Mouse (Mus musculus): ENCODE data around the gene Lrp5. TPM values are rescaled to one million over a fixed set of nuclear protein-coding genes. Genes with fewer than 3 reads are reported as not detected.
A peak's percentile ranks its signal among the peaks of the same experiment; 100 is the strongest.

Gene Lrp5
- polyA plus RNA-seq, 1 experiment: 35.9 TPM

DNA sequence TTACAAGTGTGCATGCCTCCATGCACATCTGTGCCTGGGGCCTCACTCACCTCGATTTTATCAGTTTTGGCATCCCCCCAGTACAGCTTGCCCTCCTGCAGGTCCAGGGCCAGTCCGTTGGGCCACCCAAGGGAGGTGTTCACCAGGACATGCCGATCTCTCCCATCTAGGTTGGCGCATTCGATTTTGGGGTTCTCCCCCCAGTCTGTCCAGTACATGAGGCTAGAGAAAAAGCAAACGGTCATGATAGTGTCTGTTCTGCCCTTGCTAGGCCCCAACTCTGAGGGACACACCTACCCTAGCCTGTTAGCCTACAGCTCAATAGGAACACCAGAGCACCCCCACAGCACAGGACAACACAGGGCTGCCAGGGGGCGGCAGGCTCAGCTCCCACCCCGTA is 58.1 kb downstream of the Lrp5 start:
- Histone ChIP-seq H3K27ac (ENCODE audit: control insufficient read depth, insufficient read depth, low read length) (no peak overlapping the region), H3K27me3 (ENCODE audit: control insufficient read depth, insufficient read depth, low read length) (no peaks in the 10 kb centered on the region), H3K4me1 (replicated peaks; ENCODE audit: control insufficient read depth, insufficient read depth, low read length) (no peaks in the 10 kb centered on the region), H3K4me3 (ENCODE audit: control insufficient read depth, insufficient read depth, low read length) (no peak overlapping the region), H3K36me3 (ENCODE audit: control insufficient read depth, insufficient read depth, low read length) (peaks cover 8% of the 10 kb centered on the region)
- DNase-seq: no peak
- TF ChIP-seq CTCF (IDR thresholded peaks at IDR 0.05; ENCODE audit: borderline replicate concordance, control insufficient read depth, extremely low read depth, insufficient read depth, low read length, poor library complexity) (no peak), POLR2A (IDR thresholded peaks at IDR 0.05; ENCODE audit: control insufficient read depth, extremely low read depth, insufficient read depth, low read length, poor library complexity) (no peak)
- 98% methylated on average over 8 of the region's 8 CpGs for WGBS

DNA sequence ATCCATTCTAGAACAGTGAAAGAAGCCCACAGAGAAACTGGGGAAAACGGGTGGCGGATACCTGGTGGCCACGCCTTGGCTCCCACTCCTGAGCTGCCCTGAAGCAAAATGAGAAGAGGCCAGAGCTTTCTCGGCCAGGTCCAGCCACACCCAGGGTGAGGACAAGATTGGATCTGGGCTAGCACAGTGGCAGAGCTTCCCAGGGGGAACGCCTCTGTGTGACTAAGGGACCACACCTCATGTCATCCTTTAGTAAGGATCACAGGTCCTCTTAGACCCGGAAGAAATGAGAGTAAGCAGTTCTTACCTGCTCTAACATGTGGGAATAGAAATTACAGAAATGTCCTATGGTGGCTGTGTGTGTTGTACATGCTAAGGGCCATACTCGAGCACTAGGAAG is 61.3 kb downstream of the Lrp5 start:
- H3K27ac ChIP-seq (ENCODE audit: control insufficient read depth, insufficient read depth, low read length): no peak overlapping the region

DNA sequence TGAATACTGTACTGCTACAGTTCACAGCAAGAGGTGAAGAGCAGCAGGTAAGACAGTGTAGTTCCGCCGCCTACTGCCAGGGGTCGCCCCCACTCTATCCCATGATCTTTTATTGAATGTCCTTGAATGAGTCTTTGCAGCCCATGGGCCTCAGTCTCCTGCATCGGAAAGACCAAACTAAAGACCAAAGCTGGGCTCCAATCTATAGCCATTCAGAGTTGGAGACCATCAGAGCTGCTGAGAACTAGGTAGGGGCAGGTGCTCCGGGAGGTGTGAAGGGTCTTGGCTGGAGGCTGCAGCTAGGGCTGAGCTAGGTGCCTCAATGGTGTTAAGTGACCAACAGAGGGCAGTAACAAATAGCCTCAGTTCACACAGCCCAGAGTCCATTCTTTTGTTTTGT is 62.5 kb downstream of the Lrp5 start:
- peaks cover 4% of the 10 kb centered on the region for H3K36me3 ChIP-seq (ENCODE audit: control insufficient read depth, insufficient read depth, low read length)
- 87% methylated on average over 5 of the region's 5 CpGs for WGBS

More for the DNA sequence above, 61.3 kb downstream of the Lrp5 start:
- Histone ChIP-seq H3K27me3 (ENCODE audit: control insufficient read depth, insufficient read depth, low read length) (no peaks in the 10 kb centered on the region), H3K36me3 (ENCODE audit: control insufficient read depth, insufficient read depth, low read length) (peaks cover 6% of the 10 kb centered on the region), H3K4me1 (replicated peaks; ENCODE audit: control insufficient read depth, insufficient read depth, low read length) (no peaks in the 10 kb centered on the region), H3K4me3 (ENCODE audit: control insufficient read depth, insufficient read depth, low read length) (no peak overlapping the region)
- WGBS: 94% methylated on average over 7 of the region's 7 CpGs
- no peak for TF ChIP-seq POLR2A (IDR thresholded peaks at IDR 0.05; ENCODE audit: control insufficient read depth, extremely low read depth, insufficient read depth, low read length, poor library complexity)
- TF ChIP-seq CTCF (IDR thresholded peaks at IDR 0.05; ENCODE audit: borderline replicate concordance, control insufficient read depth, extremely low read depth, insufficient read depth, low read length, poor library complexity): no peak
- DNase-seq: no peak

DNA sequence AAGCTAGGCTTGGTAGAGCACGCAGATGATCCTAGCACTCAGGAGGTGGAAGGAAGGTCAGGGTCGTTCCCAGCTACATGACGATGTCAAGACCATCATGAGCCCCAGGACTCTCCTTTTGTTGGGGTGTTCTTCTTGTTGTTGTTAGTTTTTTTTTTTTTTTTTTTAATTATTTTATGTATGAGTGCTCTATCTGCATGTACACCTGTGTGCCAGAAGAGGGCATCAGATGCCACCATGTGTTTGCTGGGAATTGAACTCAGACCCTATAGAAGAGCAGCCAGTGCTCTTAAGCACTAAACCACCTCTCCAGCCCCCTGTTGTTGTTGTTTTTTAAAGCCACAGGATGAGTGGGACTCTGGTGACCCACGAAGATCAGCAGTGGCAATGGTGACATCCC is 63.1 kb downstream of the Lrp5 start:
- no peaks in the 10 kb centered on the region for H3K4me1 ChIP-seq (replicated peaks; ENCODE audit: control insufficient read depth, insufficient read depth, low read length)
- no peak overlapping the region for H3K4me3 ChIP-seq (ENCODE audit: control insufficient read depth, insufficient read depth, low read length)
- TF ChIP-seq CTCF (IDR thresholded peaks at IDR 0.05; ENCODE audit: borderline replicate concordance, control insufficient read depth, extremely low read depth, insufficient read depth, low read length, poor library complexity): no peak
- no peak for TF ChIP-seq POLR2A (IDR thresholded peaks at IDR 0.05; ENCODE audit: control insufficient read depth, extremely low read depth, insufficient read depth, low read length, poor library complexity)
- H3K27ac ChIP-seq (ENCODE audit: control insufficient read depth, insufficient read depth, low read length): no peak overlapping the region
- no peak for DNase-seq
- peaks cover 8% of the 10 kb centered on the region for H3K36me3 ChIP-seq (ENCODE audit: control insufficient read depth, insufficient read depth, low read length)
- no peaks in the 10 kb centered on the region for H3K27me3 ChIP-seq (ENCODE audit: control insufficient read depth, insufficient read depth, low read length)
- WGBS: over 99% methylated on average over 4 of the region's 4 CpGs

More for the DNA sequence above, 62.5 kb downstream of the Lrp5 start:
- no peaks in the 10 kb centered on the region for H3K4me1 ChIP-seq (replicated peaks; ENCODE audit: control insufficient read depth, insufficient read depth, low read length)
- DNase-seq: peak; percentile 58
- H3K4me3 ChIP-seq (ENCODE audit: control insufficient read depth, insufficient read depth, low read length): no peak overlapping the region
- no peak overlapping the region for H3K27ac ChIP-seq (ENCODE audit: control insufficient read depth, insufficient read depth, low read length)
- TF ChIP-seq CTCF (IDR thresholded peaks at IDR 0.05; ENCODE audit: borderline replicate concordance, control insufficient read depth, extremely low read depth, insufficient read depth, low read length, poor library complexity) (peak; percentile 58; the same call in 1 of the 2 replicates), POLR2A (IDR thresholded peaks at IDR 0.05; ENCODE audit: control insufficient read depth, extremely low read depth, insufficient read depth, low read length, poor library complexity) (no peak)
- H3K27me3 ChIP-seq (ENCODE audit: control insufficient read depth, insufficient read depth, low read length): no peaks in the 10 kb centered on the region

DNA sequence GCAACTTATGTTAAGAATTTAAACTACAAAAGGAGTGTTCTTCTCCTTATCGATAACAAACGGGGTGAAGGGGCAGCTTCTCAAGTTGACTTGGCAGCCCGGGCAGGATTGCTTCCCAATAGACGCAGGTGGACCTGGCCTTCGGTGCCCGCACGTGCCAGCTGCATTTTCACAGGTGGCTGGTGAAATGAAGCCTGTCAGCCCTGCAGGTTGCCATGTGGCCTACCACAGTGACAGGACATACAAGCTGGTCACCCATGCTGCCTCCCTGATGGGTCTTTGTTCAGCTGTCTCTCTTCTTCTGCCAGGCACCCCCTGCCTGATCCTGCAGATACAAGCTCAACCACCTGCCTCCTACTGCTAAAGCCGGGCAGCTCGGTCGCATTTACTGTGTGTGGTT is 65.5 kb downstream of the Lrp5 start:
- DNase-seq: no peak
- H3K27ac ChIP-seq (ENCODE audit: control insufficient read depth, insufficient read depth, low read length): no peak overlapping the region
- H3K36me3 ChIP-seq (ENCODE audit: control insufficient read depth, insufficient read depth, low read length): peaks cover 8% of the 10 kb centered on the region
- H3K4me3 ChIP-seq (ENCODE audit: control insufficient read depth, insufficient read depth, low read length): no peak overlapping the region
- no peaks in the 10 kb centered on the region for H3K4me1 ChIP-seq (replicated peaks; ENCODE audit: control insufficient read depth, insufficient read depth, low read length)
- no peaks in the 10 kb centered on the region for H3K27me3 ChIP-seq (ENCODE audit: control insufficient read depth, insufficient read depth, low read length)
- WGBS: 98% methylated on average over 10 of the region's 10 CpGs
- no peak for TF ChIP-seq CTCF (IDR thresholded peaks at IDR 0.05; ENCODE audit: borderline replicate concordance, control insufficient read depth, extremely low read depth, insufficient read depth, low read length, poor library complexity)
- no peak for TF ChIP-seq POLR2A (IDR thresholded peaks at IDR 0.05; ENCODE audit: control insufficient read depth, extremely low read depth, insufficient read depth, low read length, poor library complexity)

DNA sequence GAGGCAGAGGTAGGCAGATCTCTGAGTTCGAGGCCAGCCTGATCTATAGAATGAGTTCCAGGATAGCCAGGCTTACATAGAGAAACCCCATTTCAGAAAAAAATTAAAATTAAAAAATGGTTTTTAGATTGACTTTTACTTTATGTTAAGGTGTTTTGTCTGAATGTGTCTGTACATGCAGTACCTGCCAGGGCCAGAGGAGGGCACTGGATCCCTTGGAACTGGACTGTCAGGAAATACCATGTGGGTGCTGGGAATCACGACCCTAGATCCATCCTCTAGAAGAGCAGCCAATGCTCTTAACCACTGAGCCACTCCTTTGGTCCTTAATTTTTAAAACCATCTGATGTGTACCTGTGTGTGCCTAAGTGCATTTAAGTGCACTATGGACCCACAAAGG is 67.0 kb downstream of the Lrp5 start:
- Histone ChIP-seq H3K27me3 (ENCODE audit: control insufficient read depth, insufficient read depth, low read length) (no peaks in the 10 kb centered on the region), H3K36me3 (ENCODE audit: control insufficient read depth, insufficient read depth, low read length) (peaks cover 18% of the 10 kb centered on the region), H3K4me1 (replicated peaks; ENCODE audit: control insufficient read depth, insufficient read depth, low read length) (no peaks in the 10 kb centered on the region), H3K27ac (ENCODE audit: control insufficient read depth, insufficient read depth, low read length) (no peak overlapping the region), H3K4me3 (ENCODE audit: control insufficient read depth, insufficient read depth, low read length) (no peak overlapping the region)
- TF ChIP-seq POLR2A (IDR thresholded peaks at IDR 0.05; ENCODE audit: control insufficient read depth, extremely low read depth, insufficient read depth, low read length, poor library complexity): no peak
- TF ChIP-seq CTCF (IDR thresholded peaks at IDR 0.05; ENCODE audit: borderline replicate concordance, control insufficient read depth, extremely low read depth, insufficient read depth, low read length, poor library complexity): no peak
- 96% methylated on average over 2 of the region's 2 CpGs for WGBS
- peak; percentile 19 for DNase-seq

DNA sequence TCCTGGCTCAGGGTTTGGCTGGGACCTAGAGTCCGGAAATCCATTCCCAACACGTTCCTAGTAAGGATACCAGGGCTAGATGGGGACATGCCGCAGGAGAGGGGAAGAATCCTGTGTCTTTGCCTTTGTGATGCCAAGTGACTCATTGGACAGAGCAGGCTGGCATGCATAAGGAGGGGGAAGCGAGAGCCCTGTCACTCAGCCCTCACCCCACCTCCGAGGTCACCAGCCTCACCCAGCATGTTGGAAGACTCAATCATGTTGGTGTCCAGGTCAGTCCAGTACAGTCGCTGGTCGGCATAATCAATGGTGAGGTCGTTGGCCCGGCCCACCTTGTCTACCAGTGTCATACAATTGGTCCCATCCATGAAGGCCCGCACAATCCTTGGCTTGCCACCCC is 72.4 kb downstream of the Lrp5 start:
- WGBS: 97% methylated on average over 10 of the region's 10 CpGs
- Histone ChIP-seq H3K36me3 (ENCODE audit: control insufficient read depth, insufficient read depth, low read length) (peaks cover 23% of the 10 kb centered on the region), H3K27ac (ENCODE audit: control insufficient read depth, insufficient read depth, low read length) (no peak overlapping the region), H3K27me3 (ENCODE audit: control insufficient read depth, insufficient read depth, low read length) (no peaks in the 10 kb centered on the region), H3K4me1 (replicated peaks; ENCODE audit: control insufficient read depth, insufficient read depth, low read length) (no peaks in the 10 kb centered on the region), H3K4me3 (ENCODE audit: control insufficient read depth, insufficient read depth, low read length) (no peak overlapping the region)
- TF ChIP-seq CTCF (IDR thresholded peaks at IDR 0.05; ENCODE audit: borderline replicate concordance, control insufficient read depth, extremely low read depth, insufficient read depth, low read length, poor library complexity) (no peak), POLR2A (IDR thresholded peaks at IDR 0.05; ENCODE audit: control insufficient read depth, extremely low read depth, insufficient read depth, low read length, poor library complexity) (no peak)
- no peak for DNase-seq
